Mouse (Mus musculus) CD4-positive, CD25-positive, alpha-beta regulatory T cell, adult 2 months (primary cell): ENCODE measurements around the gene Per2.
A peak's percentile ranks its signal among the peaks of the same experiment; 100 is the strongest.

ENCODE experiments used
- DNase-seq: peaks from one replicate; pipeline ENCODE4 v3.0.0-alpha.2; 2012; ENCODE audit warnings: low read depth, low spot score

Gene Per2

GRCm38 (mm10) chr1:91434905-91435304, 24.2 kb downstream of the Per2 start:
- DNase-seq: no peak

- DNase-seq: no peak
These were observed 28.4 kb downstream of the Per2 start for GRCm38 (mm10) chr1:91430761-91431160.

GRCm38 (mm10) chr1:91429212-91429611, 29.9 kb downstream of the Per2 start:
- DNase-seq: no peak

- DNase-seq: peak; percentile 84
These were observed 30.5 kb downstream of the Per2 start for GRCm38 (mm10) chr1:91428614-91429013.

GRCm38 (mm10) chr1:91426397-91426796, 32.7 kb downstream of the Per2 start:
- no peak for DNase-seq

- DNase-seq: no peak
These were observed 38.5 kb downstream of the Per2 start for GRCm38 (mm10) chr1:91420601-91421065.

- no peak for DNase-seq
These were observed 39.1 kb downstream of the Per2 start for GRCm38 (mm10) chr1:91419862-91420600.

GRCm38 (mm10) chr1:91417991-91418390, 41.1 kb downstream of the Per2 start:
- no peak for DNase-seq

- no peak for DNase-seq
These were observed 43.8 kb downstream of the Per2 start for GRCm38 (mm10) chr1:91415311-91415710.

- DNase-seq: no peak
These were observed 44.2 kb downstream of the Per2 start for GRCm38 (mm10) chr1:91414903-91415302.

- DNase-seq: peak; percentile 48
These were observed 45.1 kb downstream of the Per2 start, which contains the start of gene Hes6 for GRCm38 (mm10) chr1:91413898-91414594. Gene Hes6 (minus strand): TSS chr1:91414038.

GRCm38 (mm10) chr1:91413536-91413897, 45.6 kb downstream of the Per2 start:
- DNase-seq: no peak

GRCm38 (mm10) chr1:91413030-91413506, 46.1 kb downstream of the Per2 start:
- peak; percentile 95 for DNase-seq

GRCm38 (mm10) chr1:91412286-91413029, 46.7 kb downstream of the Per2 start:
- DNase-seq: no peak

- DNase-seq: no peak
These were observed 47.4 kb downstream of the Per2 start for GRCm38 (mm10) chr1:91411631-91412285.

- no peak for DNase-seq
These were observed 51.3 kb downstream of the Per2 start for GRCm38 (mm10) chr1:91407819-91408218.

GRCm38 (mm10) chr1:91405406-91406169, 53.5 kb downstream of the Per2 start:
- DNase-seq: peak; percentile 15

GRCm38 (mm10) chr1:91404976-91405375, 54.1 kb downstream of the Per2 start:
- DNase-seq: no peak

- peak; percentile 94 for DNase-seq
These were observed 60.7 kb downstream of the Per2 start, which contains the start of gene Ilkap for GRCm38 (mm10) chr1:91398260-91399062. Gene Ilkap (minus strand): TSS chr1:91398815.

- no peak for DNase-seq
These were observed 61.2 kb downstream of the Per2 start for GRCm38 (mm10) chr1:91397927-91398259.
